Mouse (Mus musculus) c-Kit-negative CD71-positive TER-119-positive erythroid progenitor cells, embryonic 14.5 days (primary cell): ENCODE data around the gene Rpl10l.

Source experiments
- DNase-seq: peaks from one replicate; pipeline ENCODE4 v3.0.0-alpha.2; 2013; ENCODE audit warnings: low read depth, low spot score

The Rpl10l gene

DNA sequence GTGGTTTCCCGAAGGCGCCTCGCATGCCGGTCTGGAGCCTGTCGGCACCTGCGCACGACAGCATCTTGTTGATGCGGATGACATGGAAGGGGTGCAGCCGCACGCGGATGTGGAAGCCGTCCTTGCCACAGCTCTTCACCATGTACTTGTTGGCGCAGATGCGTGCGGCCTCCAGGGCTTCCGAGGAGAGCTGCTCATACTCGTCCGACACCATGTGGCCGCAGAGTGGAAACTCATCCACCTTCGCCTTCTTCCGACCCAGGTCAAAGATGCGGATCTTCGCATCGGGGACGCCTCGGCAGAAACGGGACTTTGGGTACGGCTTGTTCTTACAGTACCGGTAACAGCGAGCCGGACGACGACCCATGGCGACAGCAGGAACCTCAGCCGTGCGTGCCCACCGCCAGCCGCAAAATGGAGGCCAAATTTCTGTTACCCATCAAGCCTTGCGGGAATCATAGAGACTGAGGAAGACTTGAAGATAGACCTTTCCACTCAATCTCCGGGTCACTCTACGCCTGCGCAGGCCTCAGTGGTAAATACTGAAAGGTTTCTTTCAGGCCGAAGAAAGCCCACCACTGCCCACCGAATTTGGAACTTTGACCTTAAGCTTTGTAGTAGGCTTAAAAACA, at the start of gene Rpl10l:
Gene Rpl10l (minus strand): TSS at position 411 of the 632 bp plus-strand sequence.
- DNase-seq = no peak

DNA sequence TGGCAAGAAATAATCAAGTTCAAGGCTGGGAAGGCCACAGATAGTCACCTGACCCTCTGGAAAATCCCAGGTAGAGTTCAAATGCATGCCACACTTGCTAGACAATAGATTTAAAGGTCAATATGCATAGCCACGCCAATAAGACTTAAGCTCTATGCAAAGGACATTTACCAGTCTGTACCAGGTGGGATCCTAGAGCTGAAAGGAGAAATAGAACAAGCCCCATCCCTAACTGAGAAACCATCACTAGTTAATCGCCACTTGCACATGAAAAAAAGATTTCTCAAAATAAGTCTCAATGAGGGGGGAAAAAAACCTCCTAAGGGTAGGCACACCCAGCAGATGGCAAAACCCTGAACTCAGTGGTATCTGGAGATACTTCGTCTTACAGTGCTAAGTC, 8.3 kb downstream of the Rpl10l start:
- DNase-seq = no peak

DNA sequence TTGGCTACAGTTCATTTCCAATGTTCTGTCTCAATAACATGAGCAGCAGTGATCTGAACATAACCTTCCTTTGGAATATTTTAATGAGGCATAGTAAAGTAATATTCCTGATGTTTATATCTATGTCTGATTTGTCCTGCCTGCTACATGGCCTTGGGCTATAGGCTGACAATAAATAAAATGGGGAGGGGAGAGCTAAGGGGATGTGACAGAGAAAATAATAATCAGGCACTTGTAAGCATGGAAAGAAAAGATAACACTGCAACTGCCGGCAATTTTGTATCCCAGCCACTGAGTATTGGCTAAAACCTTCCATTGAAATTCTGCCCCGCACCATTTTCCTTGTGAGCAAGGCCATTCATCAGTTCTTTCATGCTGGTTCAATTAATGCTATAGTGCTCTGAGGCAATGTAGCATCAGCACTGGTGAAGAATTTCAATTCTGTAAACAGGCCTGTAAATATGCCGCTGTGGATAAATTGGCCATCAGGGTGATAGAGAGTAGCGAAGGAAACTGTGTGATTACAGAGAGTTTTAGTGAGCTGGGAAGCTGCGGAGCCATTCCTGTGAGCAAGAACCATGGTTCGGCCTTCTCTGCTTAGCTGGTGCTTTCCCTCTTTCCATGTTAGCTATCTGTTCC, 38.6 kb downstream of the Rpl10l start:
- no peak for DNase-seq

DNA sequence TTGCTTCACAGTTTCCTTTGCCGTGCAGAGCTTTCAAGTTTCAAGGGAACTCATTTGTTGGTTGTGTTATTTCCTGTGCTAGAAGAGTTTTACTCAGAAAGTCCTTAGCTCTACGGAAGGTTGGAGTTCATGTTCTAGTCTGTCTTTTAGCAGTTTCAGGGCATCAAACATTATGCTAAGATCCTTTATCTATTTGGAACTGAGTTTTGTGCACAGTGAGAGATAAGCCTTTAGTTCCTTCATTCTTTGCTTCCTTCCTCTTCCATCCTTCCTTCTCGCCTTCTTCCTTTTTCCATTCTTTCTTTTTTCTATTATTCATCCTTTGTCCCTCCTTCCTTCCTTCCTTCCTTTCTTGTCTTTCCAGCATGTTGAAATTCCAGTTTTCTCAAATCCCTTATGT, 50.0 kb downstream of the Rpl10l start:
- no peak for DNase-seq
